Mouse (Mus musculus): Measurements from ENCODE around the gene Rex1bd. TPM values are rescaled to one million over a fixed set of nuclear protein-coding genes. Genes with fewer than 3 reads are reported as not detected.
A peak's percentile ranks its signal among the peaks of the same experiment; 100 is the strongest.

Gene Rex1bd
- polyA plus RNA-seq, 1 experiment from 2014 or later: 192 TPM

DNA sequence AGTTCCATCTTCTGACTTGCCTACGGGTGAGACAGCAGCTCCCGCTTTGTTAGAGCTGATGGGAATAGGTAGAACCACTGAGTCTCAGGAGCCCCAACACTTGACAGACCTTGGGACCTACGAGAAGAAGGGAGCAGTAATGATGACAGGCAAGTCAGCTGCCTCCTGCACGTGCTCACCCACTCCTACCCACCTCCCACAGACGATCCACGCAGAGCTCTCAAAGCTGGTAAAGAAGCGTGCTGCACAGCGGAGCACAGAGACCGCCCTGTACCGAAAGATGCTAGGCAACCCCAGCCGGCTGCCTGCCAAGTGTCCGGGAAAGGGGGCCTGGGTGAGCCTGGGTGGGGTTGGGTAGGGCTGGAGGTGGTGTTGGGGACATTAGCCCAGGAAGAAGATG lies 27.7 kb upstream of the Rex1bd start:
- peaks cover 34% of the 10 kb centered on the region for H3K36me3 ChIP-seq (ENCODE audit: control insufficient read depth, insufficient read depth, low read length)
- no peak overlapping the region for H3K4me2 ChIP-seq (ENCODE audit: low read length)
- H3K27me3 ChIP-seq (replicated peaks; ENCODE audit: control insufficient read depth, insufficient read depth, low read length): no peaks in the 10 kb centered on the region
- no peak for ATAC-seq
- WGBS: 94% methylated on average over 12 of the region's 12 CpGs
- H3K4me3 ChIP-seq (ENCODE audit: low read length): no peak overlapping the region
- no peak overlapping the region for H3K27ac ChIP-seq (ENCODE audit: low read depth, low read length)
- H3K9ac ChIP-seq (ENCODE audit: low read depth, low read length): no peak overlapping the region
- H3K4me1 ChIP-seq (ENCODE audit: control insufficient read depth, insufficient read depth, low read depth, low read length): peaks cover 8% of the 10 kb centered on the region
- H3K9me3 ChIP-seq (ENCODE audit: control insufficient read depth, low read length): no peaks in the 10 kb centered on the region

DNA sequence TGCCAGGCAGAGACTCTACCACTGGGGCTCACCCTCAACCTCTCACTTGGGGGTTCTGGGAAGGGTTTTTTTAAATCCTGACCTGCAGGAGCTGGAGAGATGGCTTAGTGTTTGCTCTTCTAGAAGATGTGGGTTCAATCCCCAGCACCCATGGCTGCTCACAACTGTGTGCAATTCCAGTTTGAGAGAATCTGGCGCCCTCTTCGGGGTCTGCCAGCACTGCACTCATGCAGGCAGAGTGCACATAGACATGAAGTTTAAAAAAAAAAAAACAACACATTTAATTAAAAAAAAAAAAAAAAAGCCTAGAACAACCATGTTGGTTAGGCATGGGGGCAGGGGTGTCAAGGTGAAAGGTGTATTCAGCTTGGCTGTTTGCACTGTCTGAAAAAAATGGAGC lies 23.8 kb upstream of the Rex1bd start:
- no peak overlapping the region for H3K4me3 ChIP-seq (ENCODE audit: low read length)
- H3K27me3 ChIP-seq (replicated peaks; ENCODE audit: control insufficient read depth, insufficient read depth, low read length): no peaks in the 10 kb centered on the region
- H3K27ac ChIP-seq (ENCODE audit: low read depth, low read length): no peak overlapping the region
- no peak for ATAC-seq
- H3K9ac ChIP-seq (ENCODE audit: low read depth, low read length): no peak overlapping the region
- 92% methylated on average over 2 of the region's 2 CpGs for WGBS
- H3K9me3 ChIP-seq (ENCODE audit: control insufficient read depth, low read length): no peaks in the 10 kb centered on the region
- H3K4me1 ChIP-seq (ENCODE audit: control insufficient read depth, insufficient read depth, low read depth, low read length): peaks cover 17% of the 10 kb centered on the region
- H3K4me2 ChIP-seq (ENCODE audit: low read length): no peak overlapping the region
- peaks cover 26% of the 10 kb centered on the region for H3K36me3 ChIP-seq (ENCODE audit: control insufficient read depth, insufficient read depth, low read length)

DNA sequence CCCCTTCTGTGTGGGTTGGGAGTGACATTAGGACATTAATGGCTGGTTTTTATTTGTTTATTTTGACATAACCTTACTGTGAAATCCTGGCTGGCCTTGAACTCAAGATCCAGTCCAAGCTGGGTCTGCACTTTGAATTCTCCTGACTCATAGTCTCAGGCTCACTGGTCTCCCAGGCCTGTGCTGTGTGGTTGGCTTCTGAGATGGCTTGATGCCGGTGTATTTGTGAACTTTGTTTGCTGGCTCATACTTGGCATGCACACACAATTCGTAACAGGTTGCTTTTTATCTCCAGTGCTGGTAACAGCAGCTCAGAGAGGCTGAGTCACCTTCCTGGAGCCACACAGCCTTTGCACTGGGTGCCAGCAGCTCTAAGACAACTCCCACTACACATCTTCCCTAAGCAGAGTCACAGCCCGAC lies 23.2 kb upstream of the Rex1bd start:
- H3K4me2 ChIP-seq (ENCODE audit: low read length): no peak overlapping the region
- H3K27me3 ChIP-seq (replicated peaks; ENCODE audit: control insufficient read depth, insufficient read depth, low read length): no peaks in the 10 kb centered on the region
- H3K4me3 ChIP-seq (ENCODE audit: low read length): no peak overlapping the region
- H3K9me3 ChIP-seq (ENCODE audit: control insufficient read depth, low read length): no peaks in the 10 kb centered on the region
- no peak overlapping the region for H3K9ac ChIP-seq (ENCODE audit: low read depth, low read length)
- no peak overlapping the region for H3K27ac ChIP-seq (ENCODE audit: low read depth, low read length)
- 99% methylated on average over 3 of the region's 3 CpGs for WGBS
- no peak for ATAC-seq
- peaks cover 17% of the 10 kb centered on the region for H3K4me1 ChIP-seq (ENCODE audit: control insufficient read depth, insufficient read depth, low read depth, low read length)
- peaks cover 24% of the 10 kb centered on the region for H3K36me3 ChIP-seq (ENCODE audit: control insufficient read depth, insufficient read depth, low read length)

GRCm38 (mm10) chr8:70529299-70529698 lies 22.7 kb upstream of the Rex1bd start:
- H3K4me3 ChIP-seq (ENCODE audit: low read length): no peak overlapping the region
- H3K9me3 ChIP-seq (ENCODE audit: control insufficient read depth, low read length): no peaks in the 10 kb centered on the region
- no peaks in the 10 kb centered on the region for H3K27me3 ChIP-seq (replicated peaks; ENCODE audit: control insufficient read depth, insufficient read depth, low read length)
- peaks cover 17% of the 10 kb centered on the region for H3K4me1 ChIP-seq (ENCODE audit: control insufficient read depth, insufficient read depth, low read depth, low read length)
- no peak overlapping the region for H3K27ac ChIP-seq (ENCODE audit: low read depth, low read length)
- no peak for ATAC-seq
- H3K9ac ChIP-seq (ENCODE audit: low read depth, low read length): 0 out of 2 replicates have a peak overlapping the region, but pooled peaks have one; percentile 2
- 90% methylated on average over 5 of the region's 5 CpGs for whole genome bisulfite sequencing
- H3K36me3 ChIP-seq (ENCODE audit: control insufficient read depth, insufficient read depth, low read length): peaks cover 22% of the 10 kb centered on the region
- H3K4me2 ChIP-seq (ENCODE audit: low read length): no peak overlapping the region

DNA sequence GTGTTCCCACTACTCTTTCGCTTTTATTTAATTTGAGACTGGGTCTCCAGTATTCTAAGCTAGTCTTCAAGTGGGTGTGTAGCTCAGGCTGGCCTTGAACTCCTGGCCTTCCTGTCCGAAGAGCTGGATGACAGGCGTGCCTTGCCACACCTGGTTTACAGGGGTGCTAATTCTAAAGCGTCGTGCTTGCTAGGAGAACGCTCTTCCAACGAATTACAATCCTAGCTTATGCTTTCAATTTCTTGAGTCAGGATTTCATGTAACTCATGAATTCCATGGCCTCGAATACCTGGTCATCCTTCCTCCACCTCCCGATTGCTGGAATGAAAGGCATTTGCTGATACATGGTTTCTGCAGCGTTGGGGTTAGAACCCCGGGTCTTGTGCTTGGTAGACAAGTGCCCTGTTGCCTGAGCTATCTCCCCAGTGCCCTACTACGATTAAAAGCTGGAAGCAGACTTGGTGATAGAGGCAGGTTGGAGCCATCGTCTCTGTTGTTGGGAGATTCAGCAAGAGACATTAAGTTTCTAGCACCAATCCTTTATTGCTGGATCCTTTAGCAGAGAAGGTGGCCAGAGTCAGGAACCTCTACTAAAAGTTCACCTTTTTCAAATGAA lies 21.7 kb upstream of the Rex1bd start:
- Histone ChIP-seq H3K27ac (ENCODE audit: low read depth, low read length) (peak overlapping the region; percentile 93), H3K36me3 (ENCODE audit: control insufficient read depth, insufficient read depth, low read length) (peaks cover 17% of the 10 kb centered on the region), H3K4me2 (ENCODE audit: low read length) (peak overlapping the region; percentile 89), H3K9ac (ENCODE audit: low read depth, low read length) (peak overlapping the region; percentile 98), H3K27me3 (replicated peaks; ENCODE audit: control insufficient read depth, insufficient read depth, low read length) (no peaks in the 10 kb centered on the region), H3K4me3 (ENCODE audit: low read length) (peak overlapping the region; percentile 81), H3K9me3 (ENCODE audit: control insufficient read depth, low read length) (no peaks in the 10 kb centered on the region), H3K4me1 (ENCODE audit: control insufficient read depth, insufficient read depth, low read depth, low read length) (peaks cover 21% of the 10 kb centered on the region)
- 35% methylated on average over 13 of the region's 13 CpGs for WGBS
- ATAC-seq: no peak; the same call in 1 of the 2 replicates

GRCm38 (mm10) chr8:70527512-70528181 lies 21.1 kb upstream of the Rex1bd start, which contains the start of the genes Fkbp8 and Kxd1:
Fkbp8 (plus strand) TSS chr8:70527724.
Kxd1 (minus strand) TSS chr8:70527956.
- H3K4me2 ChIP-seq (ENCODE audit: low read length): peak within 1 kb of the TSS; percentile 89
- H3K27ac ChIP-seq (ENCODE audit: low read depth, low read length): peak within 1 kb of the TSS; percentile 93
- peaks cover 14% of the 10 kb centered on the region for H3K36me3 ChIP-seq (ENCODE audit: control insufficient read depth, insufficient read depth, low read length)
- H3K9me3 ChIP-seq (ENCODE audit: control insufficient read depth, low read length): no peaks in the 10 kb centered on the region
- no peaks in the 10 kb centered on the region for H3K27me3 ChIP-seq (replicated peaks; ENCODE audit: control insufficient read depth, insufficient read depth, low read length)
- H3K9ac ChIP-seq (ENCODE audit: low read depth, low read length): peak within 1 kb of the TSS; percentile 98
- H3K4me3 ChIP-seq (ENCODE audit: low read length): peak within 1 kb of the TSS; percentile 81
- peaks cover 21% of the 10 kb centered on the region for H3K4me1 ChIP-seq (ENCODE audit: control insufficient read depth, insufficient read depth, low read depth, low read length)
- peak; percentile 96 for ATAC-seq
- WGBS: under 1% methylated on average over 50 of the region's 61 CpGs

DNA sequence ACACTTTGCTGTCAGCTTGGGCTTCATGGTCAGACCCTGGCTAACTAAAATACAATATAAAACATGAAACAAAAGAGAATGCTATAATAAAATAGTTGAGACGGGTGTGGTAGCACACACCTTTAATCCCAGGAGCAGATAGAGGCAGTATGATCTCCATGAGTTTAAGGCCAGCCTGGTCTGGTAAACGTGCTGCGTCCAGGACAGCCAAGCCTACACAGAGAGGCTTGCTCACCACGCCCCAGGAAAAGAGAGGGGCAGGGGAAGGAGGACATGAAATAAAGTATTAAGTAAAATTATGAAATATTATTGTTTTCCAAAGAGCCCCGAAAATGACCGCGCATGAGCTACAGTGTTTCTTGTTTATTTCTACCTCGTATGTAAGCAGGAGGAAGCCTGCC lies 20.6 kb upstream of the Rex1bd start:
- Histone ChIP-seq H3K4me1 (ENCODE audit: control insufficient read depth, insufficient read depth, low read depth, low read length) (peaks cover 25% of the 10 kb centered on the region), H3K27ac (ENCODE audit: low read depth, low read length) (peak overlapping the region; percentile 93), H3K36me3 (ENCODE audit: control insufficient read depth, insufficient read depth, low read length) (peaks cover 12% of the 10 kb centered on the region), H3K4me2 (ENCODE audit: low read length) (peak overlapping the region; percentile 64), H3K9ac (ENCODE audit: low read depth, low read length) (peak overlapping the region; percentile 98), H3K27me3 (replicated peaks; ENCODE audit: control insufficient read depth, insufficient read depth, low read length) (no peaks in the 10 kb centered on the region), H3K9me3 (ENCODE audit: control insufficient read depth, low read length) (no peaks in the 10 kb centered on the region), H3K4me3 (ENCODE audit: low read length) (peak overlapping the region; percentile 81)
- ATAC-seq: 0 out of 2 replicates have a peak, but pooled peaks have one; percentile 19
- 2% methylated on average over 8 of the region's 8 CpGs for WGBS

GRCm38 (mm10) chr8:70522592-70523403 lies 16.2 kb upstream of the Rex1bd start:
- H3K4me3 ChIP-seq (ENCODE audit: low read length): peak overlapping the region; percentile 84
- H3K9ac ChIP-seq (ENCODE audit: low read depth, low read length): peak overlapping the region; percentile 88
- H3K4me1 ChIP-seq (ENCODE audit: control insufficient read depth, insufficient read depth, low read depth, low read length): peaks cover 16% of the 10 kb centered on the region
- peak overlapping the region; percentile 92 for H3K4me2 ChIP-seq (ENCODE audit: low read length)
- H3K27me3 ChIP-seq (replicated peaks; ENCODE audit: control insufficient read depth, insufficient read depth, low read length): no peaks in the 10 kb centered on the region
- under 1% methylated on average over 50 of the region's 51 CpGs for WGBS
- no peaks in the 10 kb centered on the region for H3K36me3 ChIP-seq (ENCODE audit: control insufficient read depth, insufficient read depth, low read length)
- no peaks in the 10 kb centered on the region for H3K9me3 ChIP-seq (ENCODE audit: control insufficient read depth, low read length)
- H3K27ac ChIP-seq (ENCODE audit: low read depth, low read length): peak overlapping the region; percentile 84
- ATAC-seq: peak; percentile 86

DNA sequence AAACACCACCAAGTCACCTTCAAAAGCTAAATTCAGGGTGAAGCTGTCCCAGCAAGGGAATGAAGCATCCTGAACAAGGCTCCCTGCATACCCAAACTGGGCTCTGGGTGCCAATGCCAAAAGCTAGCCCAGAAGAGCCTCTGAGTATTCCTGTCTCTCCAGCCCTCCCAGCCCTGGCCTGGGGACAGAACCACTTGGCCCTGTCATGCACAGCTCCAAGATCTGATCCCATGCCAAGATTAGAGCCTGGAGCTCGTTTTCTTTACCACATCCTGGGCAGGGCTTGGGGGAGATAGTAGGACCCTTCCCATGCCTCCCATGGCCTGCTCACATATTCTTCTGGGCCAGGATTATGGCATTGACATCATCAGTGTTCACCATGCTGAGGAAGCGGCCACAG lies 13.1 kb upstream of the Rex1bd start:
- WGBS: 64% methylated on average over 2 of the region's 2 CpGs
- no peak overlapping the region for H3K4me3 ChIP-seq (ENCODE audit: low read length)
- no peak for ATAC-seq
- no peaks in the 10 kb centered on the region for H3K9me3 ChIP-seq (ENCODE audit: control insufficient read depth, low read length)
- no peaks in the 10 kb centered on the region for H3K27me3 ChIP-seq (replicated peaks; ENCODE audit: control insufficient read depth, insufficient read depth, low read length)
- no peaks in the 10 kb centered on the region for H3K36me3 ChIP-seq (ENCODE audit: control insufficient read depth, insufficient read depth, low read length)
- H3K9ac ChIP-seq (ENCODE audit: low read depth, low read length): no peak overlapping the region
- no peak overlapping the region for H3K4me2 ChIP-seq (ENCODE audit: low read length)
- peaks cover 10% of the 10 kb centered on the region for H3K4me1 ChIP-seq (ENCODE audit: control insufficient read depth, insufficient read depth, low read depth, low read length)
- no peak overlapping the region for H3K27ac ChIP-seq (ENCODE audit: low read depth, low read length)
